Mouse (Mus musculus): ENCODE results near the gene Cx3cr1.

- TF ChIP-seq POLR2A (IDR thresholded peaks at IDR 0.05; ENCODE audit: borderline replicate concordance, extremely low read depth, insufficient read depth, insufficient read length, poor library complexity, severe bottlenecking) (no peak), CTCF (IDR thresholded peaks at IDR 0.05; ENCODE audit: borderline replicate concordance, extremely low read depth, insufficient read depth, insufficient read length) (no peak)
Measured at GRCm38 (mm10) chr9:119980770-119981182, 88.9 kb downstream of the Cx3cr1 start.

All from brain, embryonic 14.5 days (tissue).